Mouse (Mus musculus) heart, postnatal 4 days (tissue): ENCODE measurements around the gene Clpb. TPM values are rescaled to one million over a fixed set of nuclear protein-coding genes. Genes with fewer than 3 reads are reported as not detected.

Experiments used
- DNase-seq: peaks from one replicate; pipeline ENCODE4 v3.0.0; 2021
- total RNA-seq, 2 experiments: library from RNA; stranded (reverse); gene quantifications; 2 replicates each; pipeline ENCODE4 v1.2.3; 2021

Clpb gene
- total RNA-seq, 2 experiments from 2014 or later = 50.3 to 52.7 TPM

- DNase-seq = no peak
Observed at GRCm38 (mm10) chr7:101726980-101727379, 63.5 kb downstream of the Clpb start.

GRCm38 (mm10) chr7:101732096-101732495, 68.7 kb downstream of the Clpb start:
- no peak for DNase-seq

- DNase-seq = no peak
Observed at GRCm38 (mm10) chr7:101733042-101733441, 69.6 kb downstream of the Clpb start.

- DNase-seq = no peak
Observed at GRCm38 (mm10) chr7:101735297-101735696, 71.9 kb downstream of the Clpb start.

GRCm38 (mm10) chr7:101737735-101738134, 74.3 kb downstream of the Clpb start:
- no peak for DNase-seq

- no peak for DNase-seq
Observed at GRCm38 (mm10) chr7:101739602-101740001, 76.2 kb downstream of the Clpb start.

GRCm38 (mm10) chr7:101743487-101743886, 80.1 kb downstream of the Clpb start:
- DNase-seq = no peak

GRCm38 (mm10) chr7:101746559-101747334, 83.3 kb downstream of the Clpb start:
- DNase-seq = no peak

- no peak for DNase-seq
Observed at GRCm38 (mm10) chr7:101750268-101750667, 86.8 kb downstream of the Clpb start.

- no peak for DNase-seq
Observed at GRCm38 (mm10) chr7:101752346-101752745, 88.9 kb downstream of the Clpb start.

GRCm38 (mm10) chr7:101753492-101753891, 90.1 kb downstream of the Clpb start:
- no peak for DNase-seq

- no peak for DNase-seq
Observed at GRCm38 (mm10) chr7:101754416-101754815, 91.0 kb downstream of the Clpb start.

GRCm38 (mm10) chr7:101755301-101755700, 91.9 kb downstream of the Clpb start:
- no peak for DNase-seq

GRCm38 (mm10) chr7:101761899-101762780, 98.7 kb downstream of the Clpb start:
- DNase-seq = peak; percentile 19

- peak; percentile 52 for DNase-seq
Observed at GRCm38 (mm10) chr7:101767335-101767907, 104.0 kb downstream of the Clpb start.

- no peak for DNase-seq
Observed at GRCm38 (mm10) chr7:101770051-101770450, 106.6 kb downstream of the Clpb start.

- no peak for DNase-seq
Observed at GRCm38 (mm10) chr7:101771604-101772003, 108.2 kb downstream of the Clpb start.

GRCm38 (mm10) chr7:101772687-101773086, 109.3 kb downstream of the Clpb start:
- DNase-seq = no peak

- no peak for DNase-seq
Observed at GRCm38 (mm10) chr7:101777053-101777452, 113.6 kb downstream of the Clpb start.

GRCm38 (mm10) chr7:101817861-101818401, 154.5 kb downstream of the Clpb start, which contains the start of gene Phox2a:
Phox2a (plus strand) TSS chr7:101818313.
- no peak for DNase-seq

GRCm38 (mm10) chr7:101820295-101821030, 157.0 kb downstream of the Clpb start:
- DNase-seq = no peak
